Mouse (Mus musculus) kidney, embryonic 16.5 days (tissue): ENCODE results near the gene Zfp113. TPM values are rescaled to one million over a fixed set of nuclear protein-coding genes. Genes with fewer than 3 reads are reported as not detected.

Source experiments
- ATAC-seq: fragments of 200-750 bp; cut with Nextera tagmentation; 2 replicates; pipeline ENCODE4 v1.8.0; 2017; ENCODE audit warnings: moderate TSS enrichment; ENCODE audit not compliant: low FRiP score, low TSS enrichment
- H3K27ac ChIP-seq: fragments of 300-500 bp; sonication (generic); 2 replicates; pipeline ENCODE4 v1.5.1; 2014; ENCODE audit warnings: low read length
- H3K27me3 ChIP-seq: fragments of 300-500 bp; sonication (generic); 2 replicates; pipeline ENCODE4 v1.6.1; 2014; ENCODE audit warnings: low read length, control low read depth, mixed read lengths; ENCODE audit not compliant: insufficient read depth
- H3K36me3 ChIP-seq: fragments of 300-500 bp; sonication (generic); 2 replicates; pipeline ENCODE4 v1.6.1; 2014; ENCODE audit warnings: low read length, control low read depth, mixed read lengths; ENCODE audit not compliant: insufficient read depth
- H3K4me1 ChIP-seq: fragments of 300-500 bp; sonication (generic); 2 replicates; pipeline ENCODE4 v1.6.1; 2014; ENCODE audit warnings: low read length, control low read depth, mixed read lengths; ENCODE audit not compliant: insufficient read depth
- H3K4me2 ChIP-seq: fragments of 300-500 bp; sonication (generic); replicated peaks from 2 replicates; pipeline ENCODE4 v1.6.1; 2014; ENCODE audit warnings: low read depth, low read length
- H3K4me3 ChIP-seq: fragments of 300-500 bp; sonication (generic); 2 replicates; pipeline ENCODE4 v1.5.1; 2014; ENCODE audit warnings: mild to moderate bottlenecking, low read length
- H3K9ac ChIP-seq: fragments of 300-500 bp; sonication (generic); replicated peaks from 2 replicates; pipeline ENCODE4 v1.6.1; 2014; ENCODE audit warnings: low read length
- H3K9me3 ChIP-seq: fragments of 300-500 bp; sonication (generic); 2 replicates; pipeline ENCODE4 v1.6.1; 2016; ENCODE audit warnings: low read length, control low read depth
- WGBS: fragments of 180-500 bp; shearing (Covaris S2); extraction: QIAGEN DNeasy Blood & Tissue Kit; methylation state at CpG from one replicate; pipeline ENCODE4 v1.1.7; 2014; 5-methylcytosine and 5-hydroxymethylcytosine counted together
- microRNA counts: library from miRNA; unstranded; fragments of <30 nt; microRNA quantifications from one replicate; lab custom pipeline; 2016
- microRNA-seq: library from miRNA; unstranded; fragments of <30 nt; microRNA quantifications from one replicate; pipeline ENCODE4, GENCODE M21; 2016
- polyA plus RNA-seq: library from polyadenylated mRNA; unstranded; fragments of >200 nt; fragmentation: Nextera tagmentation; extraction: Ambion mirVana; gene quantifications from 2 replicates; pipeline ENCODE4 v1.2.1, GENCODE M21; 2015

The Zfp113 gene
- polyA plus RNA-seq, 1 experiment from 2014 or later = 22.1 TPM

DNA sequence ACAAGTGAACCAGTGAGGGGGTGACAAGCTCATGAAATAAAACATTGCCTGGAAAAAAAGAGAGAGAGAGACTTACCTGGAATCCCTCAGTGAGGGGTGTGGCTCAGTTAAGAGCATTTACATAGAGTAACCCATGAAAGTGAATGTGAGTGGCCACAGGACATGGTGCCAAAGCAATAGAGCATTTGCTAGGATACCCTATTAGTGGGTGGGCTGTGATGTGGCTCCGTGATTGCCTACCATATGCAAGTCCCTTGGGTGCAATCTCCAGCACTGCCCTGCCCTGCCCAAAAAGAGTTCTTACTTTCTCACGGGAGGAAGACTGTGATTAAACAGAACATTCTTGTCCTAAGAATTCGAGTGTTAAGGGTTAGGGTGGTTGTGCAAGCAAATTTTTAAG lies 48.4 kb downstream of the Zfp113 start:
- 76% methylated on average over 3 of the region's 3 CpGs for WGBS
- no peaks in the 10 kb centered on the region for H3K27me3 ChIP-seq
- H3K4me2 ChIP-seq = no peak overlapping the region
- no peaks in the 10 kb centered on the region for H3K9me3 ChIP-seq
- H3K4me3 ChIP-seq = no peak overlapping the region
- H3K36me3 ChIP-seq = peaks cover 21% of the 10 kb centered on the region
- ATAC-seq = no peak
- no peak overlapping the region for H3K27ac ChIP-seq
- no peaks in the 10 kb centered on the region for H3K4me1 ChIP-seq
- H3K9ac ChIP-seq = no peak overlapping the region

DNA sequence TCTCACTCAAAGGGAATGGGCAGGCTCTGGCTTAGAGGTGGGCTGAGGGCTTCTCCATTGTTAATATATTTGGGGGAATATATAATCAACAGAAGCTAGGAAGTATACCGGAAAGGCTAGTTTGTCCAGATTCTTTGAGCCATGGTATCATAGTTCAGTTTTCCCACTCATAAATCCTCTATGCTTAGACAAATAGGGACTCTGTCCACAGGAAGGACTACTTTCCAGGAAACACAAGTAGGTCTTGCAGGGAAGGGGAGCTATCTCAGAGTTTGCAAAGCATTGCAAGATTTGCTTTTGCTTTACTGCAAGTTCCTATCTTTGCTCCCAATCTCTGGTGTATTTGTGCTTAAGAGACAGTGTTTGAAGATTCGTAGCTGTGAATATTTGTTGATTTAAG lies 50.6 kb downstream of the Zfp113 start:
- Histone ChIP-seq H3K9ac (no peak overlapping the region), H3K27me3 (no peaks in the 10 kb centered on the region), H3K4me1 (no peaks in the 10 kb centered on the region), H3K36me3 (peaks cover 43% of the 10 kb centered on the region), H3K4me3 (no peak overlapping the region), H3K27ac (no peak overlapping the region), H3K9me3 (no peaks in the 10 kb centered on the region), H3K4me2 (no peak overlapping the region)
- 54% methylated on average over 2 of the region's 2 CpGs for WGBS
- no peak for ATAC-seq

DNA sequence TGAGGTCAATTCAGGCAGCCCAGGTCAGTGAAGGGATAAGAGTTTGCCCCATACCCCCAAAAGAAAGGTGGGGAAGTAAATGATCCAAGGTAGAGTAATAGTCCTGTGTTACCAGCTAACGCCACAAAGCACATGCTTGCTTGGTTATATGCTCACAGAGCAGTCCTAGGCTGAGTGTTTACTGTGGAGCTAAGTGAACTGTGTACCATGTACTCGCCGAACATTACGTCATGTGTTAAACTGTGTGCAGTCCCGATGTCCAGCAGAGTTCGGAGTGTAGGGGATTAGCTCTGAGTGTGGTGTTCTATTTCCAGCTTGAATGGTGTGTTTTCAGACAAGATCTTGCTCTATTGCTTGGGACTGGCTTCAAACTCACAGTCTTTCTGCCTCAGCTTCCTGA lies 61.1 kb downstream of the Zfp113 start:
- no peaks in the 10 kb centered on the region for H3K4me1 ChIP-seq
- no peak overlapping the region for H3K4me3 ChIP-seq
- H3K4me2 ChIP-seq = no peak overlapping the region
- peaks cover 63% of the 10 kb centered on the region for H3K36me3 ChIP-seq
- WGBS = 95% methylated on average over 6 of the region's 6 CpGs
- no peak overlapping the region for H3K27ac ChIP-seq
- no peak for ATAC-seq
- no peaks in the 10 kb centered on the region for H3K27me3 ChIP-seq
- H3K9me3 ChIP-seq = no peaks in the 10 kb centered on the region
- no peak overlapping the region for H3K9ac ChIP-seq

DNA sequence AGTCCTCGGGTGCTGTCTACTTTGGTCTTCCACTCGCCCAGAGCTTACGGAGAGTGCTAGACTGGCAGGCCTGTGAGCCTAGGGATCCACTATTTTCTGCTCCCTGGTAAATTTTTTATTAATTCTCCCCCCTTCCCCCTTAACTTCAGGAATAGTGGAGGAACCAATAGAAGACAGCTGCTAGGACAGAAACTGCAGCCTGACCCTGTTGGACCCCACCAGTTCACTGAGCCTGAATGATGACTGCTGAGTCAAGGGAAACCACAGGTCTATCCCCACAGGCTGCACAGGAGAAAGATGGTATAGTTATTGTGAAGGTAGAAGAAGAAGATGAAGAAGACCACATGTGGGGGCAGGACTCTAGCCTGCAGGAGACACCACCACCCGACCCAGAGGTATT lies 62.8 kb downstream of the Zfp113 start:
- H3K4me1 ChIP-seq = peaks cover 7% of the 10 kb centered on the region
- peaks cover 46% of the 10 kb centered on the region for H3K36me3 ChIP-seq
- 87% methylated on average over 4 of the region's 4 CpGs for WGBS
- H3K9ac ChIP-seq = no peak overlapping the region
- no peaks in the 10 kb centered on the region for H3K9me3 ChIP-seq
- no peak overlapping the region for H3K27ac ChIP-seq
- H3K27me3 ChIP-seq = no peaks in the 10 kb centered on the region
- H3K4me3 ChIP-seq = no peak overlapping the region
- no peak overlapping the region for H3K4me2 ChIP-seq
- ATAC-seq = no peak

DNA sequence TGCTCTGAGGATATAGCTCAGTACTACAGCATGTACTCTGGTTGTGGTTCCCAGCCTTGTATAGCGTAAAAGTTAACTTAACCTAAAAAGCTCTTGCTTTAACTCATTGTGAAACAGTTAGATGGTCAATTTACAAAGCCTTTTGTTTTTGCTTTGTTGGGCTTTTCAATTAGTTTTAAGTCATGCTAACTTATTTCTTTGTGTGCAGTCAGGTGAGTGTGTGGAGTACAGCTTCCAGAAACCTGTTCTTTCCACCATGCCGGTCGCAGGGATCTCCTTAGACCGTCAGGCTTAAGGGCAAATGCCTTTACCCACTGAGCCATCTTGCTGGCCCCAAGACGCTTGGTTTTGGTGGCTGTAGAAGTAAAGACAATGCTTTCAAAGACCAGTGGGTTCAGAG lies 64.8 kb downstream of the Zfp113 start:
- Histone ChIP-seq H3K27ac (no peak overlapping the region), H3K4me2 (no peak overlapping the region), H3K4me3 (no peak overlapping the region), H3K9ac (no peak overlapping the region), H3K36me3 (peaks cover 27% of the 10 kb centered on the region), H3K4me1 (peaks cover 22% of the 10 kb centered on the region), H3K27me3 (no peaks in the 10 kb centered on the region), H3K9me3 (no peaks in the 10 kb centered on the region)
- 94% methylated on average over 5 of the region's 5 CpGs for WGBS
- no peak for ATAC-seq

DNA sequence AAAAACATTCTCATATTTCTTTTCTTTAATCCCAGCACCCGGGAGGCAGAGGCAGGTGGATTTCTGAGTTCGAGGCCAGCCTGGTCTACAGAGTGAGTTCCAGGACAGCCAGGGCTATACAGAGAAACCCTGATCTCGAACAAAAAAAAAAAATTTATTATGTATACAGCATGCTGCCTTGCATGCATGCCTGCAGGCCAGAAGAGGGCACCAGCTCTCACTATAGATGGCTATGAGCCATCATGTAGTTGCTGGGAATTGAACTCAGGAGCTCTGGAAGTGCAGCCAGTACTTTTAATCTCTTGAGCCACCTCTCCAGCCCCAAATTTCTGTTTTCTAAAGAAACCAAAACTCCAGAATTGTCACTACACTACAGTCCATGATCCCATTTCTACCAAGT lies 65.3 kb downstream of the Zfp113 start:
- Histone ChIP-seq H3K9me3 (no peaks in the 10 kb centered on the region), H3K4me3 (no peak overlapping the region), H3K4me2 (peak overlapping the region; percentile 21; the same call in 1 of the 2 replicates), H3K4me1 (peaks cover 22% of the 10 kb centered on the region), H3K27me3 (no peaks in the 10 kb centered on the region), H3K36me3 (peaks cover 25% of the 10 kb centered on the region), H3K9ac (no peak overlapping the region), H3K27ac (peak overlapping the region; percentile 83; the same call in 1 of the 2 replicates)
- 79% methylated on average over 3 of the region's 3 CpGs for WGBS
- no peak for ATAC-seq

MicroRNA genes within 50 kb of the gene (microRNA counts, 519-probe panel; counts per million panel counts)
- microRNA mmu-miR-106b (lab: Ali Mortazavi, UCI) = 4,449 counts per million, percentile 93 among the panel's probes with 10 or more counts
- 5,153 counts per million, percentile 97 among the panel's probes with 10 or more counts for microRNA mmu-miR-25 (lab: Ali Mortazavi, UCI)
- 4,456 counts per million, percentile 93 among the panel's probes with 10 or more counts for microRNA mmu-miR-93 (lab: Ali Mortazavi, UCI)

Small RNA genes lying within 50 kb of the gene (microRNA-seq; reads per million reads assigned to microRNA genes)
- 7,303 reads per million, percentile 94 among the genes with 10 or more reads in this experiment for gene Mir106b
- 738 reads per million, percentile 77 among the genes with 10 or more reads in this experiment for gene Mir25
- 11,006 reads per million, percentile 95 among the genes with 10 or more reads in this experiment for gene Mir93

Other genes with a start within 250 kb of the Zfp113 start
- 0.09 TPM in 1 of 2 replicates, not detected in the other for gene Cyp3a13, start 234.1 kb downstream of the Zfp113 start, polyA plus RNA-seq
- 0.04 TPM in 1 of 2 replicates, not detected in the other for gene Gjc3, start 192.6 kb downstream of the Zfp113 start, polyA plus RNA-seq
- not detected in 2 replicates for gene Azgp1, start 174.2 kb downstream of the Zfp113 start, polyA plus RNA-seq
- not detected in 2 replicates for gene Smok3a, start 134.5 kb downstream of the Zfp113 start, polyA plus RNA-seq
- not detected in 2 replicates for gene Smok3b, start 134.3 kb downstream of the Zfp113 start, polyA plus RNA-seq
- gene Smok3c, start 102.5 kb downstream of the Zfp113 start, polyA plus RNA-seq = not detected in 2 replicates
- 22.7 and 25.7 TPM in 2 replicates for gene Zkscan1, start 70.7 kb downstream of the Zfp113 start, polyA plus RNA-seq
- gene Zscan21, start 38.8 kb downstream of the Zfp113 start, polyA plus RNA-seq = 73.4 and 76.4 TPM in 2 replicates
- 348 and 375 TPM in 2 replicates for gene Cops6, start 5.3 kb upstream of the Zfp113 start, polyA plus RNA-seq
- gene Ap4m1, start 16.3 kb upstream of the Zfp113 start, polyA plus RNA-seq = 26.1 and 29.5 TPM in 2 replicates
- 223 and 230 TPM in 2 replicates for gene Mcm7, start 16.7 kb upstream of the Zfp113 start, polyA plus RNA-seq
- gene Taf6, start 31.7 kb upstream of the Zfp113 start, polyA plus RNA-seq = 104 and 109 TPM in 2 replicates
- gene Cnpy4, start 31.7 kb upstream of the Zfp113 start, polyA plus RNA-seq = 64.7 and 67.0 TPM in 2 replicates
- 9.6 and 11.2 TPM in 2 replicates for gene Mblac1, start 38.6 kb upstream of the Zfp113 start, polyA plus RNA-seq
- gene Nxpe5, start 70.2 kb upstream of the Zfp113 start, polyA plus RNA-seq = 0.06 TPM in 2 replicates
- 61.2 and 70.0 TPM in 2 replicates for gene Lamtor4, start 99.7 kb upstream of the Zfp113 start, polyA plus RNA-seq
- gene BC037034, start 108.3 kb upstream of the Zfp113 start, polyA plus RNA-seq = 5.0 and 6.6 TPM in 2 replicates
- gene Gal3st4, start 117.1 kb upstream of the Zfp113 start, polyA plus RNA-seq = 2.3 and 2.7 TPM in 2 replicates
- gene Gm43720, start 124.2 kb upstream of the Zfp113 start, polyA plus RNA-seq = 0.15 and 0.28 TPM in 2 replicates
- 31.2 and 32.8 TPM in 2 replicates for gene Gpc2, start 124.3 kb upstream of the Zfp113 start, polyA plus RNA-seq
- gene Stag3, start 124.5 kb upstream of the Zfp113 start, polyA plus RNA-seq = 4.3 TPM in 2 replicates
- 0.17 TPM in 1 of 2 replicates, not detected in the other for gene Pvrig, start 186.2 kb upstream of the Zfp113 start, polyA plus RNA-seq